Mouse (Mus musculus): ENCODE measurements around the gene Nceh1.

The Nceh1 gene

GRCm38 (mm10) chr3:27228530-27229309 lies 46.0 kb downstream of the Nceh1 start:
- 74% methylated on average over 11 of the region's 11 CpGs for WGBS

- WGBS: 69% methylated on average over 4 of the region's 4 CpGs
Observed at GRCm38 (mm10) chr3:27233361-27233760, 50.6 kb downstream of the Nceh1 start.

GRCm38 (mm10) chr3:27233841-27234240 lies 51.1 kb downstream of the Nceh1 start:
- 74% methylated on average over 6 of the region's 6 CpGs for WGBS

DNA sequence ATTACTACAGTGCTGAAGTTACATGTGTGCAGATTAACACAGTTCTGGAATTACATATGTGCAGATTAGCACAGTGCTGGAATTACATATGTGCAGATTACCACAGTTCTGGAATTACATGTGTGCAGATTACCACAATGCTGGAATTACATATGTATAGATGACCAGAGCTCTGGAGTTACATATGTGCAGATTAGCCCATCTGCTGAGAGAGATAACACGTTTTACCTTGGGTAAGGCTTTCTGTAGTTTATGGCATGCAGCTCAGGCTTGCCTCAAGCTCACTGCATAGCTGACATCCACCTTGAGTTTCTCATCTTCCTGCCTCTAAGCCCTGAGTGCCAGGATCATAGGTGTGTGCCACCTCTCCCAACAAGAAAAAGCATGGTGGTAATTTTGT lies 52.2 kb downstream of the Nceh1 start:
- WGBS: 60% methylated on average over 1 of the region's 1 CpGs

- 8% methylated on average over 2 of the region's 2 CpGs for WGBS
Observed at GRCm38 (mm10) chr3:27237226-27237625, 54.5 kb downstream of the Nceh1 start.

DNA sequence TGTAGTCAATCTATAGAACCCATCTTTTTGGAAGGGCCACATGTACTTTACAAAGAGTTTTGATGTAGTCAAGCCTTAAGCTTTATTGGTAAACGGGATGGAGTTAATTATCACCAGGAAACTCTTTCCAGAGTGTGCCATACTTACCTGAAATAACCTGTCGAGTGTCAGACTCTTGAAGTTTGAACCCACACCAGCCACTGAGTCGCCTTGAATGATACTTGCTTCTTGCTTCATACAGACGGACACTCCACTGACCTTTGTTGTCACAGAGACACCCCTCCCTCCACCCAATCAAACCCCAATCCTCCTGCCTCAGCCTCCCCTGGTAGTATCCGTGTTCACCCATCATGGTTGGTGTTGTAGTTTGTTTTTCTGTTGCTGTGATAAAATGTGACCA lies 55.8 kb downstream of the Nceh1 start:
- WGBS: 87% methylated on average over 5 of the region's 5 CpGs

- 88% methylated on average over 16 of the region's 16 CpGs for WGBS
Observed at GRCm38 (mm10) chr3:27239568-27239967, 56.8 kb downstream of the Nceh1 start.

DNA sequence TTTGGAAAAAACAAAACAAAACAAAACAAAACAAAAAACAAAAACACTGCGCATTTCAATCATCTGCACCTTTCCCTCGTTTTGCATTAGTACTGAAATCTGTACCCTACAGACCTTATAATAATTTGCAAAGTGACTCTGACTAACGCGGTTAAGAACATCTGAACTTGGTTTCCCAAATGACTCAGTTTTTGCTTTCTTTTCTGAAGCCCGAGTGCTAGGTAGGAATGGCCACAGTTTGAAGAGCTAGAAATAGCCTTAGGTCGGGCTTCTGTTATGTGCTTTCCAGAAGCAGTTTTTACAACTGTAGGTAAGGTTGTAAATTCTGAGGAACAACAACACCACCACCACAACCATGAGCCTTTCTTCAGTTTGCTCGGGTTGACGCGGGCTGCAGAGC lies 59.1 kb downstream of the Nceh1 start:
- WGBS: 91% methylated on average over 9 of the region's 9 CpGs

DNA sequence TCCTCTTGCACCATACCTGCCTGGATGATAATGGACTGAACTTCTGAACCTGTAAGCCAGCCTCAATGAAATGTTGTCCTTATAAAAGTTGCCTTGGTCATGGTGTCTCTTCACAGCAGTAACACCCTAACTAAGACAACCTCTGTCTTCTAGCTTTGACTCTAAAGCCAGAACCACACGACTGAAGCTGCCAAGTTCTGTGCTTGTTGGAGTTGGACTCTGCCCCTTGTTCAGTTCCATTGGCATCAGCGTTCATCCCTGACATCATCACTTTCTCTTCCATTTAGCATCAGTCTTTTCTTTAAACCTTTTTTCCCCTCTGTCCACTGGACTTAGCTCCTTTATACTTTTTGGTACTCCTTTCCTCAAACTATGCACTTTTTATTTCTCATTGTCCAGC lies 63.4 kb downstream of the Nceh1 start:
- WGBS: 93% methylated on average over 2 of the region's 2 CpGs

DNA sequence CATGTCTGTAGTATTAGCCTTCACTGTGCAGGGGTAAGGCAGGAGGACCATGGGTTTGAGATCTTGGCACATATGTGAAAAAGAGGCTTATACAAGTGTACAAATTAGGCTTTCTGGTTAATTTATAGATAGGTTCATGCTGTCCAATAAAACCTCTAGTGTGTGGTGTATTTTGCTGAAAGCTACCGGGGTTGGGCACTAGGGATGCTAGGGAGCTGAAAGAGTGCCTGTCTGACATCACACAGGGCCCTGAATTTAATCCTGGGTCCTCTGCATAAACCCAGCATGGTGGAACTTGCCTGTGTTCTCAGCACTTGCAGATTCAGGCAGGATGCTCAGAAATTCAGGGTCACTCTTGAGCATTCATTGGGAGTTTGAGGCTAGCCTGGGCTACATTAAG lies 65.0 kb downstream of the Nceh1 start:
- 69% methylated on average over 1 of the region's 1 CpGs for WGBS

DNA sequence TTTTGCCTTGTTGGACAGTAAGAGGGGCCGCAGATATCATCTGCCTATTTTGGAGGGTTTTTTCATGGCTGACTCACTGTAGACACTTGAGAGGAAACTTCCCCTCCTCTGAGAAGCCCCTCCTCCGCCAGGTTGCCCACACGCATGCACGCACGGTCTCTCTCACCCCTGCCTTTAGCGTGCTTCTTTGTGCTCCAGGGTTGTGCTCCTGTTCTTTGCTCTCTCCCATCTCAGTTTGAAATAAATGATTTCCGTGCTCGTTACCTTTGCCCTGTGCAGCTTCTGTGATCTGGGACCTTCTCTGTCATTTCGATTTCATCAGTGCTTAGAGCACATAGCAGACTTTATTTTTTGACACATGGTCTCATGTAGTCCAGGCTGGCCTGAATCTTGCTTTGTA lies 66.3 kb downstream of the Nceh1 start:
- WGBS: 89% methylated on average over 9 of the region's 9 CpGs

GRCm38 (mm10) chr3:27250936-27251335 lies 68.2 kb downstream of the Nceh1 start:
- 34% methylated on average over 7 of the region's 7 CpGs for WGBS

GRCm38 (mm10) chr3:27258461-27258860 lies 75.7 kb downstream of the Nceh1 start:
- WGBS: 91% methylated on average over 10 of the region's 10 CpGs

GRCm38 (mm10) chr3:27260393-27260792 lies 77.6 kb downstream of the Nceh1 start:
- 97% methylated on average over 2 of the region's 2 CpGs for WGBS

DNA sequence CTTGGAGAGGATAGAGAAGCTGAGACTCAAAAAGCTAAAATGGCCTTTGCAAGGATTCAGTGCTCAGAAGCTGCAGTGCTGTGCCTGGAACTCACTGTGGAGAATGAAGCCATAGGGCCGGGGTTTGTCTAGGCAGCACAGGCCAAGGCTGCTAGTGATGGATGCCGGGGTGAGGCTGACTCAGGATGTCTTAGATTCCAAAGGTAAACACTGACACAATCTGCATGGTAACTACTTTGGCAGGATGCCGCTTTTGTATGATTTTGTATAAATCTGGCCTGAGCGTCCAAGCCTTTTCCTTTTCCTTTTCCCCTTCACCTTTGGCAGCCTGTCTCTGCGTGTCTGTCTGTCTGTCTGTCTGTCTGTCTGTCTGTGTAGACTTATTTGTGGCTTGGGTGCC lies 84.6 kb downstream of the Nceh1 start:
- 83% methylated on average over 5 of the region's 5 CpGs for WGBS

- WGBS: 54% methylated on average over 4 of the region's 4 CpGs
Observed at GRCm38 (mm10) chr3:27267887-27268286, 85.1 kb downstream of the Nceh1 start.

DNA sequence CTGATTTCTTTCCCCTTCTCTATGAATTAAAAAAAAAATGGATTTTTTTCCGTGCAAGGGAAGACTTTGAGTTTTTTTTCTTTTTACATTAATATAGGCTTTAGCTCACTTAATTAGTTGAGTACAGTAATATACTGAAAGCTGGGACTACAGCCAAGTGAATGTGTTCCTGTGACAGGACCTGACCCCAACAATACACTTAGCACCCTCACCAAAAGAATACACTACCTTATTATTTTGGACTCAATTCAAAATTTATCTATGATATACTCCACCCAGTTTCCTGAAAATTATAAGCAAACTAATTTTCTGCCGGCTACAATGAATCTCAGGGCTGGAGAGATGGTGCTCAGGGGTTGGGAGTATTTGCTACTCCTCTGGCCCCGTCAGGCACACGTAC lies 86.4 kb downstream of the Nceh1 start:
- WGBS: 66% methylated on average over 4 of the region's 4 CpGs

GRCm38 (mm10) chr3:27270160-27270962 lies 87.6 kb downstream of the Nceh1 start:
- 54% methylated on average over 11 of the region's 11 CpGs for WGBS

- WGBS: 49% methylated on average over 7 of the region's 7 CpGs
Observed at GRCm38 (mm10) chr3:27272926-27273745, 90.4 kb downstream of the Nceh1 start.

- 97% methylated on average over 14 of the region's 14 CpGs for WGBS
Observed at GRCm38 (mm10) chr3:27279286-27279925, 96.6 kb downstream of the Nceh1 start.

DNA sequence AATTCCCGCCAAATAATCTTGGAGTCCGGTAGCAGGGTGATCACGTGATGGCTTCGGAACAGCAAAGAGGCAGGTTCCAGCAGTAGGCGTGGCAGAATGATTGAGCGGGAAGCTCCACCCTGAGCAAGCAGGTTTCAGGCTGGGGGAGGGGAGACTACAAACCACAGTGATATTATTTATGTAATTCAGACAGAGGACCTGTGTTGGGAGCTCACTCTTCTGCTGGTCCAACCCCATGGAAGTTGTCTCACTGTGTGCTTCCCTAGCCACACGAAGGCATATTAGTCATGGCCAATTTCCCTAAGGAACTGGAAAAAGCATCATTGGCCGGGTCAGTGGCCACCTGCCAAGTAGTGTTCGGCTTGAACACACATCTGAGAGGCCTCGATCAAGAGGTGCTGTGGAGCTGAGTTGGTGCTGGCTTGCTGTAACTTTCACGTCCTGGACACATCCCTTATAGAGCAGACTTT lies 97.5 kb downstream of the Nceh1 start:
- WGBS: 53% methylated on average over 11 of the region's 11 CpGs
